In the genomic region with DNA sequence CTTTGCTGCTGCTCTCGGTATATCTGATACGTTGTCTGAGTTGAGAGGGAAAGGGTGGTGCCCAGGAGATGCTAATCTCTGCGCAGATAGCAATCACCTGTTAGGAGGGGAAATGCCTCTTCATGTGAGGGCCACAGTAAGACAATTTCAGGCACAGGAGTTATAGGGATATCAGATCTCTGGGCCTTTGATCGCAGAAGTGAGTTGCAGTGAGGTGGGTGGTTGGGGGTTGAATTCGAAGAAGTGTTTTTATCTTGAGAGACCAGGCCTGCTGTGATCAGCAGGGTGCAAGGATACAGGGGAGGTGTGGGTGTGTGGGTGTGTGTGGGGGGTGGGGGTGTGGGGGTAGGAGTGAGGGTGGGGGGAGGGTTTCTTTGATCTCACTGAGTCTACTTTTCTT, we compare ENCODE assay signal across 1 mouse cellular context.
TF ChIP-seq lines count a peak whose summit lies in the region.

No protein-coding gene starts in this region.

TF ChIP-seq in MEL, 35 proteins besides CTCF, POLR2A, EP300 and RAD21 (continued from another document):
- no peak for TF ChIP-seq NRF1 (IDR thresholded peaks at IDR 0.05; ENCODE audit: insufficient read depth, low read depth, low read length, poor library complexity, severe bottlenecking)
- no peak for TF ChIP-seq ZKSCAN1 (IDR thresholded peaks at IDR 0.05; ENCODE audit: low read depth, low read length)
- TF ChIP-seq POLR2AphosphoS5 (IDR thresholded peaks at IDR 0.05; ENCODE audit: borderline replicate concordance, low read depth, low read length), result no peak
- no peak for TF ChIP-seq POLR2AphosphoS2 (IDR thresholded peaks at IDR 0.05; ENCODE audit: low read length)
- no peak for TF ChIP-seq E2F4 (IDR thresholded peaks at IDR 0.05; ENCODE audit: borderline replicate concordance, low read depth, low read length)
- TF ChIP-seq UBTF (IDR thresholded peaks at IDR 0.05; ENCODE audit: borderline replicate concordance, insufficient read depth, low read depth, low read length), result no peak
- TF ChIP-seq CHD2 (IDR thresholded peaks at IDR 0.05; ENCODE audit: low read length), result peak; percentile 23; the same call in 1 of the 2 replicates
- TF ChIP-seq TAL1 (IDR thresholded peaks at IDR 0.05; ENCODE audit: low read length), result peak; percentile 67
- TF ChIP-seq SMC3 (IDR thresholded peaks at IDR 0.05; ENCODE audit: low read depth, low read length), result no peak
- no peak for TF ChIP-seq KAT2A (conservative IDR thresholded peaks at IDR 0.05; ENCODE audit: low read depth, low read length)
- peak; percentile 40; the same call in 1 of the 2 replicates for TF ChIP-seq MAFK (IDR thresholded peaks at IDR 0.05; ENCODE audit: borderline replicate concordance, low read depth, low read length)
- no peak for TF ChIP-seq CHD1 (IDR thresholded peaks at IDR 0.05; ENCODE audit: low read depth, low read length)
- TF ChIP-seq MYC (IDR thresholded peaks at IDR 0.05; ENCODE audit: low read depth, low read length), result 0 out of 2 replicates have a peak, but pooled peaks have one; percentile 33
- no peak for TF ChIP-seq NELFE (IDR thresholded peaks at IDR 0.05; ENCODE audit: low read depth, low read length)
- TF ChIP-seq MAX (IDR thresholded peaks at IDR 0.05; ENCODE audit: low read length), result no peak
- no peak for TF ChIP-seq ELF1 (IDR thresholded peaks at IDR 0.05; ENCODE audit: low read depth, low read length)
- TF ChIP-seq GABPA (IDR thresholded peaks at IDR 0.05; ENCODE audit: low read depth, low read length), result no peak
- TF ChIP-seq USF2 (IDR thresholded peaks at IDR 0.05; ENCODE audit: borderline replicate concordance in 1 of 2, insufficient read depth in 1 of 2, low read depth in 1 of 2, low read length in 2 of 2), result no peak
- TF ChIP-seq MAZ (IDR thresholded peaks at IDR 0.05; ENCODE audit: low read depth, low read length), result peak; percentile 59
- no peak for TF ChIP-seq TBP (IDR thresholded peaks at IDR 0.05; ENCODE audit: low read depth, low read length)
